Mouse (Mus musculus) cerebellum, adult 8-10 months (tissue): ENCODE measurements at regions not wholly inside any gene's neighbourhood (a gene's known extent, or its start where the extent isn't known, plus 50 kb on each side); places are given as distances from the start of the nearest gene placed in this dataset.

Experiments used
- DNase-seq: peaks from one replicate; pipeline ENCODE4 v3.0.0; 2022

GRCm38 (mm10) chr7:133521936-133522335 is 80.0 kb downstream of the Tex36 start:
- no peak for DNase-seq

- no peak for DNase-seq
Observed at GRCm38 (mm10) chr7:133518926-133519325, 83.0 kb downstream of the Tex36 start.

- DNase-seq: no peak
Observed at GRCm38 (mm10) chr7:133517576-133517975, 84.4 kb downstream of the Tex36 start.

- DNase-seq: no peak
Observed at GRCm38 (mm10) chr7:133510926-133511325, 91.0 kb downstream of the Tex36 start.

- DNase-seq: no peak
Observed at GRCm38 (mm10) chr7:133509486-133509885, 92.5 kb downstream of the Tex36 start.

GRCm38 (mm10) chr7:133508370-133509012 is 93.5 kb downstream of the Tex36 start:
- DNase-seq: no peak

GRCm38 (mm10) chr7:133505628-133506027 is 96.3 kb downstream of the Tex36 start:
- DNase-seq: no peak

- DNase-seq: no peak
Observed at GRCm38 (mm10) chr7:133503946-133504345, 98.0 kb downstream of the Tex36 start.

- DNase-seq: no peak
Observed at GRCm38 (mm10) chr7:133502731-133503130, 99.2 kb downstream of the Tex36 start.

GRCm38 (mm10) chr7:133497551-133497950 is 104.4 kb downstream of the Tex36 start:
- DNase-seq: no peak

- DNase-seq: no peak
Observed at GRCm38 (mm10) chr7:133494982-133495550, 106.9 kb downstream of the Tex36 start.

- DNase-seq: no peak
Observed at GRCm38 (mm10) chr7:133494256-133494981, 107.5 kb downstream of the Tex36 start.

- no peak for DNase-seq
Observed at GRCm38 (mm10) chr7:133492626-133493025, 109.3 kb downstream of the Tex36 start.

- no peak for DNase-seq
Observed at GRCm38 (mm10) chr7:133487887-133488630, 113.9 kb downstream of the Tex36 start.

- no peak for DNase-seq
Observed at GRCm38 (mm10) chr7:133484430-133484841, 117.5 kb downstream of the Tex36 start.

GRCm38 (mm10) chr7:133481529-133481928 is 120.4 kb downstream of the Tex36 start:
- no peak for DNase-seq

GRCm38 (mm10) chr7:133479679-133480078 is 122.3 kb downstream of the Tex36 start:
- no peak for DNase-seq

GRCm38 (mm10) chr7:133477933-133478332 is 124.0 kb downstream of the Tex36 start:
- no peak for DNase-seq

- no peak for DNase-seq
Observed at GRCm38 (mm10) chr7:133477221-133477620, 124.7 kb downstream of the Tex36 start.

- no peak for DNase-seq
Observed at GRCm38 (mm10) chr7:133471706-133472105, 130.3 kb downstream of the Tex36 start.

GRCm38 (mm10) chr7:133470620-133470958 is 131.4 kb downstream of the Tex36 start:
- DNase-seq: no peak

GRCm38 (mm10) chr7:133469952-133470619 is 131.9 kb downstream of the Tex36 start:
- DNase-seq: no peak

- peak; percentile 28 for DNase-seq
Observed at GRCm38 (mm10) chr7:133469106-133469505, 132.9 kb downstream of the Tex36 start.
